Mouse (Mus musculus): Measurements from ENCODE around the gene Tbc1d10b. TPM values are rescaled to one million over a fixed set of nuclear protein-coding genes. Genes with fewer than 3 reads are reported as not detected.

The Tbc1d10b gene
- polyA plus RNA-seq, 1 experiment from 2014 or later = 27.0 TPM

DNA sequence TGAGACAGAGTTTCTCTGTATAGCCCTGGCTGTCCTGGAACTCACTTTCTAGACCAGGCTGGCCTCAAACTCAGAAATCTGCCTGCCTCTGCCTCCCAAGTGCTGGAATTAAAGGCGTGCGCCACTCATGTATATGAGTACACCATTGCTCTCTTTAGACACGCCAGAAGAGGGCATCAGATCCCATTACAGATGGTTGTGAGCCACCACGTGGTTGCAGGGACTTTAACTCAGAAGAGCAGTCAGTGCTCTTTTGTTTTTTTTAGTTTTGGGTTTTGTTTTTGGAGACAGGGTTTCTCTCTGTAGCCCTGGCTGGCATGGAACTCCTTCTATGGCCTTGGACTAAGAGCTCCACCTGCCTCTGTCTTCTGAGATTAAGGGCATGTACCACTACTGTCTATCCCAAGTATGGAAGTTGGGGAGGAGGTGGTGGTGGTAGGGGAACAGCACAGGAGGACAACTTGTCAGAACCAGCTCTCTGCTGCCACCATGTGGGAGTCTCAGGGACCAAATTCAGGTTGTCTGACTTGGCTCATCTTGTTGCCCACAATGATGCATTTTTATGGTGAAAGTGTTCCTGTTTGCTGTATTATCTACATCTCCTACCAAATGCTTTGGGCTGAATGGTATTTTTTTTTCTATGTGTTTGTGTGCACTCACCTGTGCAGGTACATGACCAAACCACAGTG, 20.5 kb upstream of the Tbc1d10b start:
- 66% methylated on average over 4 of the region's 4 CpGs for WGBS

DNA sequence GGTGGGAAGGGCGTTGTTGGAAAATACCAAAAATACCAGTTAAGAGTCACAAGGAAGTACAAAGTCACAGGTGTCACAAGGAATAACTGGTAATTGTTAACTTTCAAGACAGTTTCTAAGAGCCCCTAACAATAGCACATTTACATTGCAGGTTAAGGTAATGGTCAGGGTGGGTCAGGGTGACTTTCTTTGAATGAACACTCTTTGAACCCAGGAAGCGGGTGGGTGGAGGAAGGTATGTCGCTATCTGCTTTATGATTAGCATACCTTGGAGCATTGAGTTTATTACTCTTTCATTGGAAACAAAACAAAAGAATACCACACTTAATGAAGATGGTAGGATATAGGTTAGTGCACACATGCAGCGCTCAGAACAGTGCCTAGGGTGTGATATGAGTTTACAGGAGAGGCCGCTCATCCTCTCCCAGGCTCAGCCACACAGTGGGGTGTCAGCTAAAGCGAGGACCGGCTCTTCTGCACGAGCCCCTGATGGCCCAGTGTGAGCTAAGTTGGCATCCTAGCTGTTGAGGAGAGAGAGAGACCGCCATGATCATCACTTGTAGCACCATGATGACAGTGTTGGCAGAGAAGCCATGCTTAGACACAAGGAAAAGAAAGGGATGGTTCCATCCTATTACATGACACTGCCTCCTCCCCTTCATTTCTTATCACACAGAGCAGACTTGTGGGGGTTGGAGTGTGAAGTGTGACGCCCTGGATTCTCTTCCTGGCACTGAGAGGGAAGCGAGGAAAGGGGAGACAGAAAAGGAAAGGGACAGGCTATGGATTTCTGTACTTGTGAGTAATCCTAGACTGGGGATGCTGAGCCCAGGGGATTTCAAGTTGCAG, 17.1 kb upstream of the Tbc1d10b start:
- H3K9ac ChIP-seq (ENCODE audit: low read depth, low read length) = no peak overlapping the region
- no peaks in the 10 kb centered on the region for H3K27me3 ChIP-seq (replicated peaks; ENCODE audit: control insufficient read depth, insufficient read depth, low read length)
- H3K4me1 ChIP-seq (ENCODE audit: control insufficient read depth, insufficient read depth, low read depth, low read length) = peaks cover 5% of the 10 kb centered on the region
- no peaks in the 10 kb centered on the region for H3K36me3 ChIP-seq (ENCODE audit: control insufficient read depth, insufficient read depth, low read length)
- ATAC-seq = no peak
- no peak overlapping the region for H3K4me3 ChIP-seq (ENCODE audit: low read length)
- WGBS = 91% methylated on average over 11 of the region's 11 CpGs
- H3K27ac ChIP-seq (ENCODE audit: low read depth, low read length) = no peak overlapping the region
- H3K4me2 ChIP-seq (ENCODE audit: low read length) = no peak overlapping the region
- no peaks in the 10 kb centered on the region for H3K9me3 ChIP-seq (ENCODE audit: control insufficient read depth, low read length)

More for the DNA sequence above, 20.5 kb upstream of the Tbc1d10b start:
- Histone ChIP-seq H3K4me1 (ENCODE audit: control insufficient read depth, insufficient read depth, low read depth, low read length) (peaks cover 20% of the 10 kb centered on the region), H3K9ac (ENCODE audit: low read depth, low read length) (no peak overlapping the region), H3K4me3 (ENCODE audit: low read length) (no peak overlapping the region), H3K27ac (ENCODE audit: low read depth, low read length) (no peak overlapping the region), H3K9me3 (ENCODE audit: control insufficient read depth, low read length) (no peaks in the 10 kb centered on the region), H3K27me3 (replicated peaks; ENCODE audit: control insufficient read depth, insufficient read depth, low read length) (no peaks in the 10 kb centered on the region), H3K36me3 (ENCODE audit: control insufficient read depth, insufficient read depth, low read length) (no peaks in the 10 kb centered on the region), H3K4me2 (ENCODE audit: low read length) (no peak overlapping the region)
- ATAC-seq = no peak

DNA sequence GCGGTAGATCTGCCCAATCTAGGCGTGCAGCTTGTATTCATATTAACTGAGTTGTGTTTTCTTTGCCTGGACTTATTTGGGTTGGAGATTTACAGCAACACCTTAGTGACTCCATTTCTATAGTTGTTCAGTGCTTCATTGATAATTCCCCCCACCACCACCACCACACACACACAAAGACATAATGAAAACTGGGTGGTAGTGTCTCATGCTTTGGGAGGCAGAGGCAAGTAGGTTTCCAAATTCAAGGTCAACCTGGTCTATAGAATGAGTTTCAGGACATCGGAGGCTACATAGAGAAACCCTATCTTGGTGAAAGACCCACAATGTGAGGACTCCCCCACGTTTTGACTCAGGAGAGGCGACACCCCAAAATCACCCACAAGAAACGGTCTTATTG, 16.3 kb upstream of the Tbc1d10b start:
- Histone ChIP-seq H3K9ac (ENCODE audit: low read depth, low read length) (no peak overlapping the region), H3K9me3 (ENCODE audit: control insufficient read depth, low read length) (no peaks in the 10 kb centered on the region), H3K4me1 (ENCODE audit: control insufficient read depth, insufficient read depth, low read depth, low read length) (no peaks in the 10 kb centered on the region), H3K27me3 (replicated peaks; ENCODE audit: control insufficient read depth, insufficient read depth, low read length) (no peaks in the 10 kb centered on the region), H3K27ac (ENCODE audit: low read depth, low read length) (no peak overlapping the region), H3K4me3 (ENCODE audit: low read length) (no peak overlapping the region), H3K4me2 (ENCODE audit: low read length) (no peak overlapping the region), H3K36me3 (ENCODE audit: control insufficient read depth, insufficient read depth, low read length) (no peaks in the 10 kb centered on the region)
- 86% methylated on average over 6 of the region's 6 CpGs for WGBS
- ATAC-seq = no peak

DNA sequence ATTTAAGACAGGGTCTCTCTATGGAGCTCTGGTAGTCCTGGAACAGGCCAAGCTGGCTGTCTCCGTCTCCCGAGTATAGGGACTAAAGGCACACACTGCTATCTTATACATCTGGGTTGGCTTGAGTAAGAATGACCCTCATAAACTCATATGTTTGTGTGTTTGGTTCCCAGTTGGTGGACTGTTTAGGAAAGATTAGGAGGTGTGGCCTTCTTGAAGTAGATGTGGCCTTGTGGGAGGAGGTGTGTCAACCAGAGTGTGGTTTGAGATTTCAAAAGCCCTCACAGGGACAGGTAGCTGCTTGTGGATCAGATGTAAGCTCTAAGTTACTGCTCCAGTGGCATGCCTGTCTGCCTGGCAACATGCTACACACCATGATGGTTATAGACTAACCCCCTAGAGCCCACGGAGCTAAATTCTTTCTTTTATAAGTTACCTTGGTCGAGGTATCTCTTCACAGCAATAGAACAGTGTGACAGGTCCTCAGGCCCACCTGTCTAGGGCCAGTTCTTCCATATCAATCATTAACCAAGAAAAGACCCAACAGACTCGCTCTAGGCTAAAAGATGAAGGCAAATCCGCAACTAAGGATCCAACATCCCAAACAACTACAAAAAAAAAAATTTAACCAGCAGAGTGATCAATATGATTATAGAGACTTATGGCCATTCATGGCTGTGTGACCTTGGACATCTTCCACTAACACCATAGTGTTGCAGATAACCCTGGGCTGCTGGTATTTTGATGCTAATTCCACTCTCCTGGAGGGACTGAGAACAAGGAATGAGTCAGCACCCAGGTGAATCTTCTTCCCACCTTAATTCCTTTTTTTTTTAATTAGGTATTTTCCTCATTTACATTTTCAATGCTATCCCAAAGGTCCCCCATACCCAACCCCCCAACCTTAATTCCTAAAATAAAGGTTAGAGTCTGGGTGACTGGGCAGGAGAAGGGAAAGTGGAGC, 15.5 kb upstream of the Tbc1d10b start:
- H3K4me2 ChIP-seq (ENCODE audit: low read length) = no peak overlapping the region
- 86% methylated on average over 6 of the region's 6 CpGs for WGBS
- no peaks in the 10 kb centered on the region for H3K4me1 ChIP-seq (ENCODE audit: control insufficient read depth, insufficient read depth, low read depth, low read length)
- no peak overlapping the region for H3K27ac ChIP-seq (ENCODE audit: low read depth, low read length)
- no peak overlapping the region for H3K4me3 ChIP-seq (ENCODE audit: low read length)
- no peak overlapping the region for H3K9ac ChIP-seq (ENCODE audit: low read depth, low read length)
- no peaks in the 10 kb centered on the region for H3K36me3 ChIP-seq (ENCODE audit: control insufficient read depth, insufficient read depth, low read length)
- ATAC-seq = no peak
- H3K9me3 ChIP-seq (ENCODE audit: control insufficient read depth, low read length) = no peaks in the 10 kb centered on the region
- H3K27me3 ChIP-seq (replicated peaks; ENCODE audit: control insufficient read depth, insufficient read depth, low read length) = no peaks in the 10 kb centered on the region

DNA sequence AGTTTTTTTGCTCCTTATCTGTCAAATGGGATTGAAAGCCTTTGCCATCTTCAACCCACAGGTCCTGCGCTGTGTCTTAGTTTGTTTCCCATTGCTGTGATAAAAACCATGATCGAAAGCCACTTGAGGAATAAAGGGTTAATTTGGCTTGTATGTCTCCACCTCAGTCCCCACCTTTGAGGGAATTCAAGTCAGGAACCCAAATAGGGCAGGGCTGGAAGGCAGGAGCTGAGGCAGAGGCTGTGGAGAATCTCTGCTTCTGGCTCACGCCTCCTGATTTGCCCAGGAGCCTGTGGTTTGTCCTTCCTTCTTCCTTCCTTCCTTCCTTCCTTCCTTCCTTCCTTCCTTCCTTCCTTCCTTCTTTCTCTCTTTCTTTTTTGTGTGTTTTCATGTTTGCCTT, 14.8 kb upstream of the Tbc1d10b start:
- no peaks in the 10 kb centered on the region for H3K36me3 ChIP-seq (ENCODE audit: control insufficient read depth, insufficient read depth, low read length)
- 97% methylated on average over 3 of the region's 3 CpGs for WGBS
- H3K27me3 ChIP-seq (replicated peaks; ENCODE audit: control insufficient read depth, insufficient read depth, low read length) = no peaks in the 10 kb centered on the region
- no peak for ATAC-seq
- H3K4me3 ChIP-seq (ENCODE audit: low read length) = no peak overlapping the region
- H3K4me1 ChIP-seq (ENCODE audit: control insufficient read depth, insufficient read depth, low read depth, low read length) = no peaks in the 10 kb centered on the region
- no peak overlapping the region for H3K27ac ChIP-seq (ENCODE audit: low read depth, low read length)
- no peak overlapping the region for H3K4me2 ChIP-seq (ENCODE audit: low read length)
- H3K9ac ChIP-seq (ENCODE audit: low read depth, low read length) = no peak overlapping the region
- no peaks in the 10 kb centered on the region for H3K9me3 ChIP-seq (ENCODE audit: control insufficient read depth, low read length)

DNA sequence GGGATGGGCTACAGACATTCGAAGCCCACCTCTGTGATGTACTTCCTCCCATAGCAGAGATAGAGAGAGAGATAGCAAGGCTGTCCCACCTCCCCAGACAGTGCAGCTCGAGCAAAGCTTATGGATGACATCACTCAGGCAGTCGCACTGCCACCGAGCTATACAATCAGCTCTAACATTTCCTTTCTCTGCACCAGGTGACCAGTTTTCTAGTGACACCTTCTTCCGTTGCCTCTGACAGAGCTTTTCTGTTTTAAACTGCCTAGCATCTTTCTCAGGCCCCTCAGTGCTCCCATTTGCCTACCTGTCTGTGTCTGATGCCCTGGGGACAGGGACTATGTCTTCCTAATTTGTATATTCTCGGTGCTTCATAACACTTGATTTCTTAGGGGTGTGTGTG, 12.2 kb upstream of the Tbc1d10b start:
- no peak overlapping the region for H3K4me3 ChIP-seq (ENCODE audit: low read length)
- H3K36me3 ChIP-seq (ENCODE audit: control insufficient read depth, insufficient read depth, low read length) = no peaks in the 10 kb centered on the region
- ATAC-seq = no peak
- H3K4me2 ChIP-seq (ENCODE audit: low read length) = no peak overlapping the region
- H3K27ac ChIP-seq (ENCODE audit: low read depth, low read length) = no peak overlapping the region
- no peak overlapping the region for H3K9ac ChIP-seq (ENCODE audit: low read depth, low read length)
- H3K4me1 ChIP-seq (ENCODE audit: control insufficient read depth, insufficient read depth, low read depth, low read length) = no peaks in the 10 kb centered on the region; the same call in 1 of the 2 replicates
- H3K27me3 ChIP-seq (replicated peaks; ENCODE audit: control insufficient read depth, insufficient read depth, low read length) = no peaks in the 10 kb centered on the region
- H3K9me3 ChIP-seq (ENCODE audit: control insufficient read depth, low read length) = no peaks in the 10 kb centered on the region
- 84% methylated on average over 6 of the region's 6 CpGs for WGBS

GRCm38 (mm10) chr7:127218670-127219069, 10.4 kb upstream of the Tbc1d10b start:
- Histone ChIP-seq H3K36me3 (ENCODE audit: control insufficient read depth, insufficient read depth, low read length) (no peaks in the 10 kb centered on the region), H3K9me3 (ENCODE audit: control insufficient read depth, low read length) (no peaks in the 10 kb centered on the region), H3K27me3 (replicated peaks; ENCODE audit: control insufficient read depth, insufficient read depth, low read length) (no peaks in the 10 kb centered on the region), H3K4me2 (ENCODE audit: low read length) (no peak overlapping the region), H3K4me1 (ENCODE audit: control insufficient read depth, insufficient read depth, low read depth, low read length) (no peaks in the 10 kb centered on the region; the same call in none of the 2 replicates), H3K9ac (ENCODE audit: low read depth, low read length) (no peak overlapping the region), H3K4me3 (ENCODE audit: low read length) (no peak overlapping the region), H3K27ac (ENCODE audit: low read depth, low read length) (no peak overlapping the region)
- no peak for ATAC-seq
- 93% methylated on average over 4 of the region's 4 CpGs for WGBS

DNA sequence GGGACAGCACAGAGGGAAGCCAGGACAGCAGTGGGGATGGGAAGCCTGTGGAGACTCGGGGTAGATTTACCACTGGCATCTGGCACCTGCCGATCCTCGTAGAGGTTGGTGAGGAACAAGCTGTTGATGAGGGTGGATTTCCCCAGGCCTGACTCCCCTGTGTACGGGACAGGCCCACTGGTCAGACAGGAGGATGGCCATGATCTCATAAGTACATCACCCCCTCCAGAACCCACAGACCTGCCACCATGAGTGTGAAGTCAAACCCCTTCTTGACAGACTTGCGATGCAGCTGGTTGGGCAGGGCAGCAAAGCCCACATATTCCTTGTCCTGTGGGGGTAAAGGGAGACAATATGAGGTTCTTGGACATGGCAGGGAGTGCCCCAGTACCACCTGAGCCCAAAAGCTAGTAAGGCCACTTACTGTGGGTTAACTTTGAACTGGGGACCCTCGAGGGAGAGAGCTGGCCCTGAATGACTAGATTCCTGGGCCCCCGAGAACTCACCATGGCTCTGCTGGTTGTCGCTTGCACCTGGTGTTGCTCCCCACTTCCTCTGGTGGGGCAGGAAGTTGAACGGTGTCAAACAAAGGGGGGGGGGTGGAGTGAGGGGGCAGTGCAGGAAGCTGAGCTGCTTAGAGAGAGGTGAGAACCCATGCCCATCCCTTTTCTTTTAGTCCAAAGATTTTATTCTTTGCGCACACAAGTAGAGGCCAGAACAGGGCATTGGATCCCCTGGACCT, 9.8 kb upstream of the Tbc1d10b start:
- Histone ChIP-seq H3K27me3 (replicated peaks; ENCODE audit: control insufficient read depth, insufficient read depth, low read length) (no peaks in the 10 kb centered on the region), H3K4me1 (ENCODE audit: control insufficient read depth, insufficient read depth, low read depth, low read length) (no peaks in the 10 kb centered on the region; the same call in none of the 2 replicates), H3K36me3 (ENCODE audit: control insufficient read depth, insufficient read depth, low read length) (no peaks in the 10 kb centered on the region), H3K9me3 (ENCODE audit: control insufficient read depth, low read length) (no peaks in the 10 kb centered on the region), H3K4me3 (ENCODE audit: low read length) (no peak overlapping the region), H3K4me2 (ENCODE audit: low read length) (no peak overlapping the region), H3K27ac (ENCODE audit: low read depth, low read length) (no peak overlapping the region), H3K9ac (ENCODE audit: low read depth, low read length) (no peak overlapping the region)
- ATAC-seq = no peak
- 84% methylated on average over 10 of the region's 10 CpGs for WGBS
